Mouse (Mus musculus) ES-CJ7 (cell line): ENCODE measurements around the gene Kxd1.
A peak's percentile ranks its signal among the peaks of the same experiment; 100 is the strongest.

Experiments
- DNase-seq: peaks from one replicate; pipeline ENCODE4 v3.0.0; 2011; ENCODE audit warnings: low read depth, low spot score

Gene Kxd1

GRCm38 (mm10) chr8:70467907-70468306, 59.8 kb downstream of the Kxd1 start:
- no peak for DNase-seq

GRCm38 (mm10) chr8:70467229-70467725, 60.5 kb downstream of the Kxd1 start:
- no peak for DNase-seq

GRCm38 (mm10) chr8:70466771-70467170, 61.0 kb downstream of the Kxd1 start:
- DNase-seq, result no peak

GRCm38 (mm10) chr8:70466305-70466704, 61.5 kb downstream of the Kxd1 start:
- no peak for DNase-seq

GRCm38 (mm10) chr8:70465701-70466100, 62.1 kb downstream of the Kxd1 start:
- DNase-seq, result no peak

GRCm38 (mm10) chr8:70464162-70464561, 63.6 kb downstream of the Kxd1 start:
- no peak for DNase-seq

- no peak for DNase-seq
Measured at GRCm38 (mm10) chr8:70463306-70463705, 64.5 kb downstream of the Kxd1 start.

GRCm38 (mm10) chr8:70462516-70462813, 65.3 kb downstream of the Kxd1 start:
- no peak for DNase-seq

- DNase-seq, result no peak
Measured at GRCm38 (mm10) chr8:70461765-70462515, 65.8 kb downstream of the Kxd1 start.

- DNase-seq, result no peak
Measured at GRCm38 (mm10) chr8:70460606-70461005, 67.2 kb downstream of the Kxd1 start.

GRCm38 (mm10) chr8:70460199-70460598, 67.6 kb downstream of the Kxd1 start:
- DNase-seq, result no peak

- peak; percentile 56 for DNase-seq
Measured at GRCm38 (mm10) chr8:70459636-70460035, 68.1 kb downstream of the Kxd1 start.

- no peak for DNase-seq
Measured at GRCm38 (mm10) chr8:70458462-70458861, 69.3 kb downstream of the Kxd1 start.
